Mouse (Mus musculus): ENCODE measurements around the gene Tmem274. TPM values are rescaled to one million over a fixed set of nuclear protein-coding genes. Genes with fewer than 3 reads are reported as not detected.
A peak's percentile ranks its signal among the peaks of the same experiment; 100 is the strongest.

The Tmem274 gene
- total and polyA plus RNA-seq, 2 experiments, result not detected

DNA sequence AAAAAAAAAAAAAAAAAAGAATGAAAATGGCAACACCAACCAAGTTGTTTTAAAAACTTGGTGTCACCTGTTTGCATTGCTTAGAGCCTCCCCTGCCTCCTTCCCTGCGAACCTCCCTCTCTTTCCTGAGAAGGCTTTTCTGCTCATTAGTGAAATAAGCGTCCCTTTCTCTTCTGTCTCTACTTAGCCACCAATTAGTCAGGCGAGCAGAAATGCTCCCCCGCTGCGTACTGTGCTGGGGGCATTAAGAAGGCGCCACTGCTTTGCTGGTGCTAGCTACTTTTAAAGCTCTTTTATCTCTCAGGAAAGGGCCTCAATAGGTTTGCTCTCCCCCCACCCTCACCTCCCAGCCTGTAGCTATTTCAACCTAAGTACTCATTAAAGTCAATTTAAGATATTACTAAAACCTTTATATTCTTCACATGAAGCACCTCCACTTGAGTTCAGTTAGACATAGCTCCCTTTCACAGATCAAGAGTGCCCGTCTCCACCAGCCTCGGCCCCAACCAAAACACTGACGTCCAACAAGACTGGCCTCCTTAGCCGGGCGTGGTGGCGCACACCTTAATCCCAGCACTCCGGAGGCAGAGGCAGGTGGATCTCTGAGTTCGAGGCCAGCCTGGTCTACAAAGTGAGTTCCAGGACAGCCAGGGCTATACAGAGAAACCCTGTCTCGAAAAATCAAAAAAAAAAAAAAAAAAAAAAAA is 28.2 kb downstream of the Tmem274 start:
- 75% methylated on average over 15 of the region's 15 CpGs for WGBS
- Histone ChIP-seq H3K4me3 (ENCODE audit: insufficient read depth, low read depth, low read length) (no peak overlapping the region), H3K27me3 (ENCODE audit: control insufficient read depth, insufficient read depth, low read length) (no peaks in the 10 kb centered on the region), H3K4me1 (ENCODE audit: control insufficient read depth, insufficient read depth, low read length) (no peaks in the 10 kb centered on the region), H3K36me3 (ENCODE audit: control insufficient read depth, insufficient read depth, low read length) (no peaks in the 10 kb centered on the region), H3K27ac (replicated peaks; ENCODE audit: insufficient read depth, low read depth, low read length) (no peak overlapping the region), H3K9ac (ENCODE audit: low read depth, low read length) (no peak overlapping the region), H3K79me2 (ENCODE audit: control insufficient read depth, insufficient read depth, low read length) (no peaks in the 10 kb centered on the region)
- TF ChIP-seq CTCF (IDR thresholded peaks at IDR 0.05; ENCODE audit: low read depth, low read length), result no peak
- no peak for TF ChIP-seq POLR2A (IDR thresholded peaks at IDR 0.05; ENCODE audit: extremely low read depth, insufficient read depth, low read length)
- DNase-seq (ENCODE audit: extremely low read depth, low read depth, low spot score), result no peak

DNA sequence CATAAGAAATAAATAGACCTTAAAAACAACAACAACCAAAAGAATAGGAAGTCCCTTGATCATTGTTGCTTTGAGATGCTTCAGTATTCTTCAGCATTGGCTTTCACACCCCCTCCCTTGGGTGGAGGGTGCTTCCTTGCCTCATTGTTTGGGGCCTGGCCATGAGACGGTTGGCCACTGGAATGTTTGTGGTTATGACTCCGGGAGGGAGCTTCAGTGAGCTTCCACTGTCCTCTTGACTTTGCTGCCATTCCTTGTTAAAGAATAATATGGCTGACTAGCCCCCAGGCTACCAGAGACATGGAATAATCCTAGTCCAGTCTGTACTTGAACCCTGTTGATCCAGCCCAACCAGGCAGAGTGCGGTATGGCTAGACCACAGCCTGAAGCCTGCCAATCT is 29.7 kb downstream of the Tmem274 start:
- Histone ChIP-seq H3K4me1 (ENCODE audit: control insufficient read depth, insufficient read depth, low read length) (peaks cover 4% of the 10 kb centered on the region; the same call in 1 of the 2 replicates), H3K36me3 (ENCODE audit: control insufficient read depth, insufficient read depth, low read length) (no peaks in the 10 kb centered on the region), H3K9ac (ENCODE audit: low read depth, low read length) (no peak overlapping the region), H3K79me2 (ENCODE audit: control insufficient read depth, insufficient read depth, low read length) (no peaks in the 10 kb centered on the region), H3K4me3 (ENCODE audit: insufficient read depth, low read depth, low read length) (no peak overlapping the region), H3K27me3 (ENCODE audit: control insufficient read depth, insufficient read depth, low read length) (no peaks in the 10 kb centered on the region), H3K27ac (replicated peaks; ENCODE audit: insufficient read depth, low read depth, low read length) (no peak overlapping the region)
- no peak for DNase-seq (ENCODE audit: extremely low read depth, low read depth, low spot score)
- TF ChIP-seq POLR2A (IDR thresholded peaks at IDR 0.05; ENCODE audit: extremely low read depth, insufficient read depth, low read length), result no peak
- no peak for TF ChIP-seq CTCF (IDR thresholded peaks at IDR 0.05; ENCODE audit: low read depth, low read length)
- WGBS, result 80% methylated on average over 3 of the region's 3 CpGs

DNA sequence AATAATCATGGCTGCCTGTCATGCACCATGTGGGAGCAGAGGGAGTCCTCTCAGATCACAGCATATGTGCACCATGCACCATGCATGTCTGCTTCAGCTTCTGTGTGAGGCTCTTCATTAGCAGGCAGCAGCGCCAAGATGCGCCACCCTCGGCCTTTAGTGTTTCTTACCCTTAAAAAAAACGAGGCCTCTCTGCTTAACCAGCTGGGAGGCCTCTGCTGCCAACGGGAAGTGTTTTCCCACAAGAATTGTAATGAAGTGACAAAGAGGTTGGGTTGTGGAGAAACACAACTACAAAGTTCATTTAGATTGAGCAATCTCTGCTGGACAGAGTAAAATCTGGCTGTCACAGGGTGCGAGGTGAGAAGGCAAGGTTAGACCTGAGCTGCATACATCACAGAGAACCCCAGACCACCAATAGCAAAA is 34.1 kb downstream of the Tmem274 start:
- Histone ChIP-seq H3K27me3 (ENCODE audit: control insufficient read depth, insufficient read depth, low read length) (no peaks in the 10 kb centered on the region), H3K9ac (ENCODE audit: low read depth, low read length) (no peak overlapping the region), H3K79me2 (ENCODE audit: control insufficient read depth, insufficient read depth, low read length) (no peaks in the 10 kb centered on the region), H3K4me3 (ENCODE audit: insufficient read depth, low read depth, low read length) (no peak overlapping the region), H3K27ac (replicated peaks; ENCODE audit: insufficient read depth, low read depth, low read length) (no peak overlapping the region), H3K36me3 (ENCODE audit: control insufficient read depth, insufficient read depth, low read length) (no peaks in the 10 kb centered on the region), H3K4me1 (ENCODE audit: control insufficient read depth, insufficient read depth, low read length) (peaks cover 4% of the 10 kb centered on the region; the same call in 1 of the 2 replicates)
- 22% methylated on average over 6 of the region's 6 CpGs for WGBS
- no peak for TF ChIP-seq CTCF (IDR thresholded peaks at IDR 0.05; ENCODE audit: low read depth, low read length)
- peak; percentile 83 for DNase-seq (ENCODE audit: extremely low read depth, low read depth, low spot score)

DNA sequence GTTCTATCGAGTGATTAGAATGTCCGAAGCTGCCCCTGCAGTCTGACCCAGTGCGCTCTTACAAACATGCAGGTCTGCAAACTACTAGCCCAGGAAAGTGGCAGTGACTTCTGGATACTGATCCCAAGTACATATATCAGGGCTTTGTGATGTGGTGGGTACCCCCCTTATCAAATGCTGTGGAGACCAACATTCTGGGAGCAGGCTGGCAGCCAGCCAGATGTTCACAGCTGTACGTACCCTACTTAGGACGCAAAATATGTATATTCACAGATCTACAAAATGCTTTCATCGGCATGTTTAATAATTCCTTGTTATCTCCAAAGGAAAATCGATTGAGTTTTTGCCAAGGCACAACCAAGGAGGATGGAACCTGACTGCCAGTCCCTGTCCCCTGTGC is 34.9 kb downstream of the Tmem274 start:
- Histone ChIP-seq H3K4me1 (ENCODE audit: control insufficient read depth, insufficient read depth, low read length) (peaks cover 4% of the 10 kb centered on the region; the same call in 1 of the 2 replicates), H3K79me2 (ENCODE audit: control insufficient read depth, insufficient read depth, low read length) (no peaks in the 10 kb centered on the region), H3K27ac (replicated peaks; ENCODE audit: insufficient read depth, low read depth, low read length) (no peak overlapping the region), H3K27me3 (ENCODE audit: control insufficient read depth, insufficient read depth, low read length) (no peaks in the 10 kb centered on the region), H3K9ac (ENCODE audit: low read depth, low read length) (no peak overlapping the region), H3K36me3 (ENCODE audit: control insufficient read depth, insufficient read depth, low read length) (no peaks in the 10 kb centered on the region), H3K4me3 (ENCODE audit: insufficient read depth, low read depth, low read length) (no peak overlapping the region)
- no peak for DNase-seq (ENCODE audit: extremely low read depth, low read depth, low spot score)
- TF ChIP-seq CTCF (IDR thresholded peaks at IDR 0.05; ENCODE audit: low read depth, low read length) (no peak), POLR2A (IDR thresholded peaks at IDR 0.05; ENCODE audit: extremely low read depth, insufficient read depth, low read length) (no peak)
- 91% methylated on average over 7 of the region's 7 CpGs for WGBS

DNA sequence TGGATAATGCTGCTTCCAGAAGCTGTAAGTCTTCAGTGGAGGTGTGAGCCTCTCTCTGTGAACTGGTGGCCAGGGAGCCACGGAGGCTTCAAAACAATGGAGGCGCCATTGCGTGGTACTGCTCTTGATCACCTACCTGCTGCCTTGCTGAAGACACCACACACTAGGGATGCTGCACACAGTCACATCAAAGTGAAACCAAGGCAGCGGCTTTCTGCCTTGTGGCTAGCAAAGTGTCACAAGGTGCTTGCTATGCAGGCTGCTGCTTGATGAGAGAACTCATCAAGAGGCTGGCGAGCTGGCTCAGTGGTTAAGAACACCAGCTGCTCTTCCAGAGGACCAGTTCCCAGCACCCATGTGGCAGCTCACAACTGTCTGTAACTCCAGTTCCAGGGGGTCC is 38.5 kb downstream of the Tmem274 start:
- no peak overlapping the region for H3K4me3 ChIP-seq (ENCODE audit: insufficient read depth, low read depth, low read length)
- TF ChIP-seq POLR2A (IDR thresholded peaks at IDR 0.05; ENCODE audit: extremely low read depth, insufficient read depth, low read length) (no peak), CTCF (IDR thresholded peaks at IDR 0.05; ENCODE audit: low read depth, low read length) (no peak)
- no peak overlapping the region for H3K27ac ChIP-seq (replicated peaks; ENCODE audit: insufficient read depth, low read depth, low read length)
- WGBS, result 90% methylated on average over 5 of the region's 5 CpGs
- no peaks in the 10 kb centered on the region for H3K27me3 ChIP-seq (ENCODE audit: control insufficient read depth, insufficient read depth, low read length)
- no peak overlapping the region for H3K9ac ChIP-seq (ENCODE audit: low read depth, low read length)
- DNase-seq (ENCODE audit: extremely low read depth, low read depth, low spot score), result no peak
- H3K36me3 ChIP-seq (ENCODE audit: control insufficient read depth, insufficient read depth, low read length), result no peaks in the 10 kb centered on the region
- H3K4me1 ChIP-seq (ENCODE audit: control insufficient read depth, insufficient read depth, low read length), result peaks cover 12% of the 10 kb centered on the region
- no peaks in the 10 kb centered on the region for H3K79me2 ChIP-seq (ENCODE audit: control insufficient read depth, insufficient read depth, low read length)

DNA sequence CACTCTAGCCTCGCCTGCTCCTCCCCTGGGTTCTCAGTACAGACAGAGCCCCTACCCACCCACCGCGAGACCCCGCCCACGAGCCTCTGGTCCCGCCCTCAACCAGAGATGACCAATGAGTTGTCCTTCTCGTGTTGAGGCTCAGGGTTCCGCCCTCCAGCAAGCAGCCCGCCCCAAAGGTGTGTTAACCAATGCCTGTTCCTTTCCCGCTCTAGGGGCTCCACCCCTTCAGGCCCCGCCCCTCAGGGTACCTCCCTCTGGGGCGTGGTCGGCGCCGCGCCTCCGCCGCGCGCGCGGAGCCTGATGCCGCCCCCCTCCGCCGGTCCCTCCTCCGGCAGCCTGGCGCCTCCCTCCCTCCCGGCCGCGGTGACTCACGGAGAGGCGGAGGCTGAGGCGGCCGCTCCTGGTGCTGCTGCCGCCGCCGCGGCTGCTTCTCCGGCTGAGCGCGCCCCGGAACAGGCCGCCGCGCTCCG is 40.7 kb downstream of the Tmem274 start, which contains the start of gene Ctnnbip1:
TSS of gene Ctnnbip1 (plus strand) at position 369 of the 473 bp plus-strand sequence.
- DNase-seq (ENCODE audit: extremely low read depth, low read depth, low spot score), result peak; percentile 88
- H3K9ac ChIP-seq (ENCODE audit: low read depth, low read length), result peak within 1 kb of the TSS; percentile 73
- peaks cover 7% of the 10 kb centered on the region for H3K4me1 ChIP-seq (ENCODE audit: control insufficient read depth, insufficient read depth, low read length)
- peak within 1 kb of the TSS; percentile 49 for H3K4me3 ChIP-seq (ENCODE audit: insufficient read depth, low read depth, low read length)
- H3K27ac ChIP-seq (replicated peaks; ENCODE audit: insufficient read depth, low read depth, low read length), result no peak within 1 kb of the TSS
- H3K79me2 ChIP-seq (ENCODE audit: control insufficient read depth, insufficient read depth, low read length), result no peaks in the 10 kb centered on the region
- H3K27me3 ChIP-seq (ENCODE audit: control insufficient read depth, insufficient read depth, low read length), result no peaks in the 10 kb centered on the region
- TF ChIP-seq POLR2A (IDR thresholded peaks at IDR 0.05; ENCODE audit: extremely low read depth, insufficient read depth, low read length) (0 out of 2 replicates have a peak, but pooled peaks have one; percentile 35), CTCF (IDR thresholded peaks at IDR 0.05; ENCODE audit: low read depth, low read length) (no peak)
- WGBS, result 2% methylated on average over 40 of the region's 46 CpGs
- no peaks in the 10 kb centered on the region for H3K36me3 ChIP-seq (ENCODE audit: control insufficient read depth, insufficient read depth, low read length)
